Mouse (Mus musculus): Measurements from ENCODE around the gene Tmem206.

The Tmem206 gene

DNA sequence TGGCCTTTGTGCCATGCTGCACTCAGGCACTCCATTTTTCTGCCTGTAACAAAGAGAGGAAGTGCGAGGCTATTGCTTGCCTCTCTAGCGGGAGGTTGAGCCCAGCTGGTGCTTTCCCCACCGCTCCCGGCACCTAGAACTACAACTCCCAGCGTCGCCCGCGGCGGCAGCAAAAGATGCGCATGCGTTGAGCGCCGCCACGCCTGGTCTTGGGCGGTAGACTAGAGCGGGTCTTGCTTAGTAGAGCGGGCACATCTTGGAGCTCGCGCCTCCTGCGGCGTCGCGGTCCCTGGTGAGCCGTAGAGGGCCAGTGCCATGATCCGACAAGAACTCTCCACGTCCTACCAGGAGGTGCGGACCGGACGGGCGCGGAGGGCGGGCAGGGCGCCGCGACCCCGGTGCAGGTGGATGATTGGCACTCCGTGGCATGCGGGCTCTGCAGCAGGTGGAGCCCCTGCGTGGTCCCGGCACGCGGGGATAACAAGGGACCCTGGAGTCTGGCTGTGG is at the start of gene Tmem206:
Gene Tmem206, plus strand, starts transcription at position 187 of the 507 bp plus-strand sequence.
- DNase-seq (ENCODE audit: low read depth) = peak; percentile 97

DNA sequence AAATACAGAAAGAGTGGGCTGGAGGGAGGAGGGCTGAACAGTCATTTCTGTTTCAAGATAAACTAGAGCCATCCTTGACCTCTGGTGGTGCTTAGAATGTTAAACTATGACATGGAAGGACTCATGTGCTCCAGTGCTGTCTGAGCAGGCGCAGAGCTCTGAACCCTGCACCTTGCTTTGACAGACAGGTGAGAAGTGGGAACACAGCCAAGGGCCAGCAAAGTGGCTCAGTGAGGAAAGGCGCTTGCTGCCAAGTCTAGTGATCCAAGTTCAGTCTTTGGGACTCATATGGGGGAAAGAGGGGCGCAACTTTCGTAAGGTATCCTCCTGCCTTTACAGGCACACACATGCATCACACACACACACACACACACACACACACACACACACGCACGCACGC is 49.5 kb upstream of the Tmem206 start:
- no peak for DNase-seq (ENCODE audit: low read depth)

DNA sequence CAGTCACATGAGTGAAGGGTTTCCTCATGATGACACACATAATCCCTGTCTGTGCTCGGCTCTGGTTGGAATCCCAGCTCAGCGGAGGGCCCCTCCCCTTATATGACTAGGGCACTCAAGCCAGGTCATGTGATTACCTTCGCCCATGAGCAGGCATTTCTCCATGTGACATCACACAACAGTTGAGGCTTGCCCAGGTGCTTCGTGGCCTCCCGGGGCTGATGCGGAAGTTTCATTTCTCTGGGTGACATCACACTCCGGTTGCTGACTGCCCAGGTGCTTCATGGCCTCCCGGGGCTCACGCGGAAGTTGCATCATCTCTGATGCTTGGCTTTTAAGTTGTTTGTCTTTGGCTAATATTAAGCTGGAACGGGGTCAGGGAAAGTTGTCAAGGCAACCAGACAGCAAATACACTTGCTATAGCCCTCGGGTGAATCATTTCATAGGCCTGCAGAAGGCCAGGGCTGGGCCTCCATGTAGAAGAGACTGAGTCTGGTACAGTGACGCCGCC is 48.1 kb upstream of the Tmem206 start:
- DNase-seq (ENCODE audit: low read depth) = peak; percentile 65

DNA sequence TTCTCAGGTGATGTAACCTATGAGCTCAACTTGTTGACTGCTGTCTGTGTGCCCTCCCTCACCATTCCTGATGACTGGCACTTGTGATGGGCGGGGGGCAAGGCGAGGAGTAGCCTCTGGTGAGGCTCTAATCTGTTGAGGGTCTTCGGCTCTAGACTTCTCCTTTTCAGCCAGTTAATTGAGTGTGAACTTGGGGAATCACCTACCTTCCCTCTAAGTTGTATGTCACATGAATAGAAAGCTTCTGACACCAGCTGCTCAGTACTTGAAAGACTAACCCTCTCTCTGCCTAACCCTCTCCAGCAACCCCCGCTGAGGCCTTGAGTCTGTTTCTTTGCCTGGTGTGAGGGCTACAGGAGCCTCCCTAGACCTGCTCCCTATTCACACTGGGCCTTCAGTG is 47.4 kb upstream of the Tmem206 start:
- no peak for DNase-seq (ENCODE audit: low read depth)

DNA sequence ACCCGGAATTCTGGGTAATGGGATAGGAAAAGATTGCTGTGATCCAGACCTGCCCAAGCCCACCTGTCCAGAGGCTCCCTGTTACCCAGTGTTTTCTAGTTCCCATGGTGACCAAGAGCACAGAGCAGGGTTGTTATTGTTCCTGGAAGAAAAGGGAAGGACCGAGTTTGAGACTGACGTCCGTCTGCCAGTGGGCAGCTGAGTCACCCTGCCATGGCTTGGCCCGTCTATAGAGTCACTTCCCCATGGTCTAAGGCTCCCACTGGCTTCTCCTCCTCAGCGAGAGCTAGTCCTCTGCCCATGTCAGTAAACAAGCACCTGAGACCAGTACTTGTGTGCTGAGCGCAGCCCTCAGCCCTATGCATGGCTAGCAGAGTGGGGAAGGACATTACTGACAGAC is 44.5 kb upstream of the Tmem206 start:
- DNase-seq (ENCODE audit: low read depth) = peak; percentile 74

DNA sequence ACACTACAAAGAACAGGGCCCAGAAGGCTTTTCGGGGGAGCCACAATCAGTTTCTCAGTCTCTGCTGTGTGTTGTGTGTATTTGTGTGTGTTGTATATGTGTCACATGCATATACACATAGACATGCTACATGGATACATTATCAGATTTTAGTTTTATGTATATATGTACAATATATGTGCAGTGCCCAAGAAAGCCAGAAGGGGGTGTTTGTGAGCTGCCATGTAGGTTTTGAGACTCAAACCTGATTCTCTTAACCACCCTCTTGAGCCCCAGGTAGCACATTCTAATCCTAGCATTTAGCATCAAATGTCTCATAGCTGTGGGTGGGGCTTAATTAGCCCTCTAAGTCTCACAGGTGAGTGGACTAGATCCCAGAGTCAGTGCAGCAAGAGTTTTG is 43.4 kb upstream of the Tmem206 start:
- no peak for DNase-seq (ENCODE audit: low read depth)

DNA sequence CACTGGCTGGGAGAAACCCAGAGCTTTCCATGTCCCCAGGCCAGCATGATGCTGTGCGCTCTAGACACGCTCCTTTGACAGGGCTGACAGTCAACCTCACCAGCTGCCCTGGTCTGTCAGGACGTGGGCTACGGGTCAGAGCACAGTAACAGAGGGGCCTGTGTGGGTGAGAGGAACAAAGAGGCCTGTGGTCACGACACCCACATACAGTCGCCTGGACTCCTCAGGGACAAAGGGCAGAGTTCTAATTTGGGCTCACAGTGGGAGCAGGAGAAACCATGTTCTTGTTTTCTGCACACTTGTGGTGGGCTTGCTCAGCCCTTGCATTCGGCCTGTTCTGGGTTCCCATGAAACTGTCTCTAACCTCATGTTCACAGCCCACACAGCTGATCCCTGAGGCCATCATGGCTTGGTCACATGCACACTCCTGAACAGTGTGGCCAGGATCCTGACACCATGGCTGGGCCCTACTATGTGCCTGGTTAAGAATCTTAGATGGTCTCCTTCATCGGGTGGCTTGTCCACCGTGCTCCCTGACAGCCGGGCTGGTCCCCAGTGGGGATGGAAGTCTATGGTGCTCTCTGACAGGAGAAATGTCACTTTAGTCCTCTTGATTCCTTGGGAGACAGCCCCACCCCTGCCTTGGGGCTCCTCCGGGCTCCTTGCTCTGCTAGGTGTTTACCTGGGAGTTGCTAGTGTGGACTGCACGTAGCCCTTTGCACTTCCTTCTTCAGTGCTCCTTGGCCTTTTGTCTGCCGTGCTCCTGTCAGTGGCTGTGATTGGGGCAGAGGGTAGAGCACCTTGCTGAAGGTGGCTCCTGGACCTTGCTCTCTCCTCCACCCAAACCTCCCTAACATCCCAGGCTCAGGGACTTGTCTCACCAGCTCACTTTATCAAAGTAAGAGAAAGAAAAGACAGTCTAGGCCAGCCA is 42.3 kb upstream of the Tmem206 start:
- no peak for DNase-seq (ENCODE audit: low read depth)

DNA sequence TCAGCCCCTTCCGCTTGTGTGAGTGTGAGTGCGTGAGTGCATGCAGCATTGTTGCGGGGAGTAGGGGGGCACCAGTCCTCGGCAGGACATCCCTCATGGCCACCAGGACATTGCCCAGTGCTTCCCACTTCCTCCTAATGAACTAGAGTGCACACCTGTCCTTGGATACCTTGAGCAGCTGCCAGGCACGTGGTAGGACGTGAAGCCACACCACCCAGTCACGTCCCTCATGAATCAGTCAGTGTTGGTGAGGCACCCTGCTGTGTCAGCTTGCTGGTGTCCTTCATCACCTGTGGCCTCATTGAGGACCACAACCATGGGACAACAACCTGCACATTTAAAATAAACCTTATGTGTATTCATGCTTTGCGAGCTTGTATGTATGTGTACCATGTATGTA is 41.2 kb upstream of the Tmem206 start:
- no peak for DNase-seq (ENCODE audit: low read depth)

DNA sequence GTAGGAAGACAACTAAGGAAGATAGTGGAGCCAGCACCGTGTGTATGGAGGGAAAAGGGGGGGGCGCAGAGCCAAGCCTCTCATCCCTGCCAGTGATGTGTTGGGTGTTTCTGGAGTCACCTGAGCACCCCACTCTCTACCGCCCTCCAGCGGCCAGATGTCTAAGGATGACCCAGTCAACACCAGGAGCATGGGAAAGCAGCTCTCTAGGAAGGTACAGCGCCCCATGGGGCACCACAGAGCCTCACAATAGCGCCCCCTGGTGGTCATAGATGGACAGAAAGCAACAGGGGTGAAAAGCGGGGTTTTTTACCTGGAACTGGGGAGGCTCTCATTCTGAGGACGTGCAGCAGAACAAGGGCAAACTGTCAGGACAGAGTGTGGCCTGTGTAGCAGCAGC is 37.0 kb upstream of the Tmem206 start:
- peak; percentile 79 for DNase-seq (ENCODE audit: low read depth)

DNA sequence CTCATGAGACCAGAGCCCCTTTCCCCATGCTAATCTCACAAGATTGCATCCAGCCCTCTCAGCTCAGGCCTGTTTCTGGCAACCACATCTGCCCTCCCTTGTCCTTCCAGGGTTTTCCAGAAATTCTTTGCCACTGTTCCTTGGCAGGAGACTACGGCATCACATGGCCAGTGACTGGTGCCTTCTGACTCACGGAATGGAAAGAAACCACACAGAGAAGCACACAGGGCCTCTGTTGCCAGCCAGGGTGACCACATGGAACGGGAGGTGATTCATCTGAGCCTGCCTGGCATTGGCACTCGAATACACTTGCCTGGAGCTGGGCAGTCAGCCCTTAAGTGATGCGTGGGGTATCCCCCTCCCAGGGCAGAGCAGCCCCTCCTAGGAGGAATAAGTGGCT is 33.4 kb upstream of the Tmem206 start:
- DNase-seq (ENCODE audit: low read depth) = peak; percentile 79

DNA sequence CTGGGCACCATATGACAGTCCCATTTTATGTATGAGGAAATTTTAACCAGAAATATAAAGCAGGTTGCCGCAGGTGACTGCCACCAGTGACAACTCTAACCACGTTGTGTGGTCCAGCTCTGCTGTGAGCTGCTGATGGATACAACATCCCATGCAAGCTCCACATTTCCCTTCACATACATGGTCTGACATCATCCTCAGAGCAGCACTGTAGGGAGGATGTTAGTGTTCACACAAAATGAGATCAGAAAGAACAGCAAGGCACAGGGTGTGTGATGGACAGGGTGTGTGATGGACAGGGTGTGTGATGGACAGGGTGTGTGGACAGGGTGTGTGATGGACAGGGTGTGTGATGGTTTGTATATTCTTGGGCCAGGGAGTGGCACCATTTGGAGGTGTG is 32.7 kb upstream of the Tmem206 start:
- no peak for DNase-seq (ENCODE audit: low read depth)

DNA sequence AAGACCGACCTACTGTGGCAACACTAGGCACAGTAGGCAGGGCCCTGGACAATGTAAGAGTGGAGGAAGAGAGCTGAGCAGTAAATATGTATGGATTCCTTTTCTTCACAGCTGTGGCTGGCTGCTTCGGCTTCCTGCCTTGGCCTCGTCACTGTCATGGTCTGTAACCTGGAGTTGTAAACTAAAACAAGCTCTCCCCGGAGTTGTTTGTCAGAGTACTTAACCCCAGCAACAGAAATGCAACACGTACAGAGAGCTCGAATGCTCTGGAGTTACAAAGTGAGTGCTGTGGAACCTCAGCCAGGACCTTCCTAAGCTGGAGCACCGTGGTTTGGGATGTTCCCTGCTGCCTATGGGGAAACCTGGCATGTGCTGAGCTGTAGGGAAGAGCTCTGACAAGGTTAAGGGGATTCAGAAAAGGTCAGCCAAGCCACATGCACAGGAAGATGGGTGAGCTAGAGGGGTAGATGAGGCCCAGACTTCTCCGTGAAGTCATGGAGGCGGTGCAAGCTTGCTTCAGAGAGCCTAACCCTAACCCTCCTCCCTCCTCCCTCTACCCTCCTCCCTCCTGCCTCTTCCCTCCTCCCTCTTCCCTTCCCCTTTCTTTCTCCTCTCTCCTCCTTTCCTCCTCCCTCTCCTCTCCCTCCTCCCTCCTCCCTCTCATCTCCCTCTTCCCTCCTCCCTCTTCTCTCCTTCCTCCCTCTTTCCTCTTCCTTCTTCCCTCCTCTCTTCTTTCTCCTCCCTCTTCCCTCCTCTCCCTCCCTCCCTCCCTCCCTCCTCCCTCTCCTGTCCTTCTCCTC is 31.5 kb upstream of the Tmem206 start:
- DNase-seq (ENCODE audit: low read depth) = no peak

DNA sequence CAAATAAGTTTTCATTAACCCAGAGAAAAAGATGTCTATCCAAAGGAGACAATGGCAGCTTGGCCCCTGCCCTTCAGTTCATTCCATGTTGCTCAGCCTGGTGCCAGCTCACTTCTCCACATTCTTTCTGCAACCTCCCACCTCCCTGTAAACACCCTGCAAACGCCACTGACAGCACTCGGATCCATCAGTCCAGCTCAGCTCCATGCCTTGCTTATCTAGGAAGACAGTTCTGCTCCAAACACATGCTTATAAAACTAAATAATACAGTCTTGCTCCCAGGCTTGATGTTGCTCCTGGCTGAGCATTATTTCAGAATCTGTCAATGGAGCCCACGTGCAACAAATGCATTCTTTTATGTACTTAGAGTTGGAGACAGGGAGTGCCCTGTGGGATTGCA is 29.9 kb upstream of the Tmem206 start:
- DNase-seq (ENCODE audit: low read depth) = no peak

DNA sequence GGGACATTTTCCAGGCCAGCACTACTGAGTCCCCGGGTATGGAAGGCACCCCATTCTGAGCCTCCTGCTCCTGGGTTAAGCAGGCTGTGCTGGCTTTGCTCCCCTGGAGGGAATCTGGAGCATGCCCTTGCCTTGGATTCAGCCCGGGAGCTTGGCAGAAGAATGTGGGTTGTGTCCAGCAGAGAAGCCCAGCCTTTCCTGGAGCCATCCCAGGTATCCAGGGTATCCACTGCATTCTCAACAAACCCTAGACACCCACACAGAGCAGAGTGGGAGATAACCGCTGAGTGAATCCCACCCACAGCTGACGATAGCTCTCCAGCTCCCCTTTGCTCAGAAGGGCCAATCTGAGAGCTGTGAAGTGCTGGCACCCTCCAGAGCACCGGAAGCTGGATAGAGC is 29.3 kb upstream of the Tmem206 start:
- no peak for DNase-seq (ENCODE audit: low read depth)

DNA sequence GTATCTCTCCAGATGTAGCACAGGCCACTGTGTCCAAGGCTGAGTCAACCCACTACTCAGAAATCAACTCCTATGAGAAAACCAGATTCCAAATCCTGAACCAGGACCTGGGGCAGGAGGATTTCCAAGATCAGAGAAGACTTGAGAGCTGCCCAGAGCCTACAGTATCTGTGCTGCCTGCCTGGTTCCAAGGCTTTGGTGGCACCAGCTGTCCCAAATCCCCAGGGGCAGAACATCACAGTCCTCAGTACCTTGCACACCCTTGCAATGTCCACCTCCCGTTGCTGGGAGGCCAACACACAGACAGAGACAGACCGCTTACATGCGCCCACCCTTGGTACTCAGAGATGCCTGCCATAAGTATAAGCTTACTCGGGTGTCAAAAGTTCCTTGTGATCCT is 27.4 kb upstream of the Tmem206 start:
- DNase-seq (ENCODE audit: low read depth) = no peak

DNA sequence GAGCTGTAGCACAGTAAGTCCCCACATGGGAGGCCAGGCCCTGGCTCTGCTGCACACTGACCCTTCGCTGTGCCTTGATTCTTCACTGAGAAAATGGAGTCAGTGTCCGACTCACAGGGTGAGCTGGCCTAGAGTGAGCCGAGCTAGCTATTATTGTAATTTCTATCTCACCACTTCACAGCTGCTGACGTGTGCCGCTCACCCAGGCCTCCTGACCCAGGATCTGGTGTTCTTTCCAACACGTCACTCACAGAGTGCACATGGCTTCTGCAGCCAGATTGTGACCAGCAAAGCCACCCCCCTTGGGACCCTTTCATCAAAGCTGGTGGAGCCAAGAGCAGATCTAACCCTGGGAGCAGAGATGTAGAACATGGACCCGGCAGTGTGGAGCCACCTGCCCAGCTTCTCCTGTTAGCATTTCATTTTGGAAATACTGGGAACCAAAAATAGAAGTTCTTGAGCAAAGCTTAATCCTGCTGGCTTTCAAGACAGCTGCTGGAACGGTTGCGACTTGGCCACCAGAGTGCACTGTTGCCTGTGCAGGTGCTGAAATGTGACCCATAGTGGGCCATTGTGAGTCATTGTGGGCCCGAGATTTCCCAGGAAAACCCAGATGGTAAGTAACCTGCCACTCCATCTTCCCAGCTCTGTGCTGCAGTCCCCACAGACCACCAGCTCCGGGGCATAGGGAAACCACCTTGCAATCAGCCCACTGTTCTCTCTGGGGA is 26.3 kb upstream of the Tmem206 start:
- DNase-seq (ENCODE audit: low read depth) = peak; percentile 46

DNA sequence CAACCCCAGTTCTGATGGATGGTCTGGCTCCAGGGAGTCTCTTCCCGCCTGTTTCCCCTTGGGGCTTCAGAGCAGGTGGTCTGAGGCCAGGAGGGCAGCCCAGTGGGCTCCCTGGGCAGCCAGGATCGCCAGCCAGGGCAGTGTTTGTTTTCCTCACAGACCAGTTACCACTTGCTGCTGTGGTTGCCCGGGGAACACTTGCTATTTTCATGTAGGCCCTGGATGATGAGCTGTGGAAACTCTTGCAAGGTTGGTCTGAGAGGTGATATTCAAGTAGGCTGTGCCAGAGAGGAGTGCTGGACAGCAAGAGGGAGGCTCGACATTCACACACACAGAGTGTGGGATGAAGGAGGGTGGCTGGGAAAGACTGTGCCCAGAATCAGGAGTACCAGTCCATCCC is 23.8 kb upstream of the Tmem206 start:
- no peak for DNase-seq (ENCODE audit: low read depth)

DNA sequence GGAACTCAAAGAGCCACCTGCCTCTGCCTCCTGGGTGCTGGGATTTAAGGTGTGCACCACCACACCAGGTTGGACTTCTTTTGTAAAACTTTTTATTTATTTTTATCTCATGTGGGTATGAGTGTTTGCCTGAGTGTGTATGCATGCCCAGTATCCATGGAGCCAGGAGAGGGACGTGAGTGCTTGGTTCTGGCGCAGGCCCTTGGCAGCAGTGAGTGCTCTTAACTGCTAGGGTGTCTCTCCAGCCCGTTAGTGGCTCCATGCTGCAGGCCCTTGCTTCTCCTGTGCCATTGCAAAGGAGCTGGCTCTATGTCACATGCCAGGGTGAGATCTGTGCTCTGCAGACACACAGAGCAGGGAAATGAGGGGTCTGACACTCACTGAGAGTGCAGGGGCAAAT is 22.0 kb upstream of the Tmem206 start:
- no peak for DNase-seq (ENCODE audit: low read depth)

DNA sequence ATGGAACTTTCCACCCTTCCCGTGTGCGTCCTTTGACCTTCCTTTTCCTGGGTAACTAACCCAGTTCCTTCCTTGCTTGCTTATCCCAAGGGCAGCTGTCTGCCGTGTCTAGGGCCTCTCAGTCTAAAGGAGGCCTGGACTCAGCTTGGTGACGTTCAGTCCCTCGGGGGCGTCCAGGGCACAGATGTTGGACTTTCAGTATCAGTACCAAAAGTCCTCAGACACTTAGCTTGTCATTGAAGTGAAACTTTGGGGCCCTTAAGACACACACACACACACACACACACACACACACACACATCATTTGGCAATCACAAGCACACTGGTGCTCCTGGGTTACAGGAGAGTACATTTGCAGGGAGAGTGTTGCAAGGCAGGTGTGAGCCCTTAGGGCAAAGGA is 21.5 kb upstream of the Tmem206 start:
- DNase-seq (ENCODE audit: low read depth) = no peak

DNA sequence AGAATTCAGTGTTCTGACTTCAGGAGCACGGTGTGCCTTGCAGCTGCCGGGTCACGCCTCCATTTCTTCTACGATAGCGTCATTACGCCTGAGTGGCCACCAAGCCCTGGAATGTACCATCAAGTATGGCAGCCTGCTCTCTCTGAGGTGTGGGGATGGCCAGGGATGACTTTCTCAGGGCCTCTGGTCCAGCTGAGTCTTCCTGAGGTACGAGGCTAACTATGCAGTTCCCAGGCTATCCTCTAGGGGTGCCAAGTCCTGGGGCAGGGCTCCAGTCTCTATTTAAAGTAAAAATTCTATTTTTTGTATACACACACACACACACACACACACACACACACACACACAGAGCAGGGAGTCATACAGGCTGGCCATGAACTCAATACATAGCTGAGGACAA is 20.1 kb upstream of the Tmem206 start:
- DNase-seq (ENCODE audit: low read depth) = peak; percentile 26

DNA sequence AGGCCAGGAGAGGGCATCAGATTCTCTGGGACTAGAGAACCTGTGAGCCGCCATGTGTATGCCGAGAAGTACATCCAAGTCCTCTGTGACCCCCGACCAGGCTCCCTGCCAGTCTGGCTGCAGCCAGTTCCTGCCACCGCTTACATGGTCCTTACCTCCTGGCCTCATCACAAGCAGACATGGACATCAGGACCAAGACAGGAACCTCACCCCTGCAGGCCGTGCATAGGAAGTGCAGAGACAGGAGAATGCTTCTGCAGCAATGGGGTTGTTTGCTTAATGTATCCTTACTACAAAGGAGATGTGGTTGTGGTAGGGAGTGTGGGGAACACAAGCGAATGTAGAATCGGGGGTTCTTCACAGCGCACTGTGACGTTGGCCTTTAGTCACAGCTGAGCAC is 19.4 kb upstream of the Tmem206 start:
- DNase-seq (ENCODE audit: low read depth) = no peak

DNA sequence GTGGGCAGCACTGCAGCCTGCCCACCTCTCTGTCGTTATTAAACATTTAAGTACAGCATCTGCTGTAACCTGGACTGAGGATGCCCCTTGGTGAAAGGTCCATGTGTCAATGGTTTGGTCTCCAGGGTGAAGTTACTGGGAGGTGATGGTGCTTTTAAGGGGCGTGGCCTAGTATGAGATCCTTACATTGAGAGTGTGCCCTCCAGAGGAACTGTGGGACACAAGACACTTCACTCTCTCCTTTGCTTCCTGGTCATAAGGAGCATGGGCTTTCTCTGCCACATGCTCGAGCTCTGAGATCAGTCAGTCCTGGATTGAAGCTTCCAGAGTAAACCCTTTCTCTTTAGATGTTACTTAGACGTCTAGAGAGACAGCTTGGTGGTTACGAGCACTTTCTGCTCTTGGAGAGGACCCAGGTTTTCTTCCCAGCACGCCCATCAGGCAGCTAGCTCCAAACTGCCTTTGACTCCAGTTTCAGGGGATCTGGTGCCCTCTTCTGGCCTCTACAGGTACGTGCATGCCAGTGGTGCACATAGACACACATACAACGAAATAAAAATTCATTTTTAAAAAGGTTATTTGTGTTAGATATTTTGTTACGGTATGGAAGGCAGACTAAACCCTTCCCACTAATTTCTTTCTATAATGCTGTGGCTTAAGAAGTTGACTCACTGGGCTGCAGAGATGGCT is 17.8 kb upstream of the Tmem206 start:
- peak; percentile 56 for DNase-seq (ENCODE audit: low read depth)

Data from 416B (cell line).